Mouse (Mus musculus) erythroid progenitor cell, adult 5-6 weeks (primary cell): Measurements from ENCODE around the gene Hdac9. TPM values are rescaled to one million over a fixed set of nuclear protein-coding genes. Genes with fewer than 3 reads are reported as not detected.

ENCODE experiments used
- ATAC-seq: replicated peaks from 2 replicates; pipeline ENCODE4 v1.8.0; 2016; ENCODE audit warnings: moderate number of reproducible peaks, mild to moderate bottlenecking, moderate TSS enrichment, inconsistent platforms; ENCODE audit not compliant: poor library complexity, low FRiP score, severe bottlenecking
- total RNA-seq, 2 experiments: library from RNA; stranded (forward) in 1 of 2; stranded (reverse) in 1 of 2; fragments of 150-400 nt in 1 of 2; fragments of 186-747, 209-891 nt in 1 of 2; gene quantifications; 2 replicates each; pipeline versions ENCODE4 v1.2.3 to v1.2.4; 2015 to 2017; ENCODE audit warnings: low replicate concordance in 2 of 2

Hdac9 gene
- total RNA-seq, 2 experiments from 2014 or later: 1.7 to 2.3 TPM

DNA sequence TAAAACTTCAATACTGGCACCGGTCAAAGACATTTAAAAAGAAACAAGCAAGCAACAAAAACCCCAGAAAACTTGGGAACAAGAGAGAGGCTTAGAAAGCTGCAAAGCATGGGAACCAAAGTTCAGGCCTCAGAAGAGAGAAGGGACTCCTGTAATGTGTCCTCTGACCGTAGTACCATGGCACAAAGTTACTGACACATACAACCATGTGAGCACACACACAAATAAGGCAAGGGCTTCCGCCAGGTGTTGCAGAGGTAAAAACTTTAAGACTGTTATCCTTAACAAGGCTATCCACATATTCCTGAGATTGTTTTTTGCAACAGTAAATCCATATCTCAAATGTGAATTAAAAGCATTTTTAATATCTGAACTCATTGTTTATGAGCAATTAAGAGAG is 632.5 kb downstream of the Hdac9 start:
- ATAC-seq: no peak

DNA sequence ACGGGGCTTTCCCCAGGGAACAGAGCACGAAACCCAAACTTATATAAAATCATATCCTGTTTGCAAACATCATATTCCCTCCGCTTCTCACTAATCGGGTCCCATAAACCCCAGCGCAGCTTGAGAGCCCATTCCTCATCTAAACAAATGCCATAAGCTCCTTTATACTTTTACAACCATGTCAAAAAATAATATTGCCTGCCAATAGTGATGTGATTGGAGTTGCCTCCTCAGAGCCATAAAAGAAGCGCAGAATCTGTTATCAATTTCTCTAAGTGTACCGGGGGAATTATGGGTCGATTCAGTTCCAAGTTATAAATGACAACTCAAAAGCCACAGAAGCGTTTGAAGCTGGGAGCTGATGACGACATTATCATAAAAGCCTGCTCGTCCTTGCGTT is 638.1 kb downstream of the Hdac9 start:
- no peak for ATAC-seq

DNA sequence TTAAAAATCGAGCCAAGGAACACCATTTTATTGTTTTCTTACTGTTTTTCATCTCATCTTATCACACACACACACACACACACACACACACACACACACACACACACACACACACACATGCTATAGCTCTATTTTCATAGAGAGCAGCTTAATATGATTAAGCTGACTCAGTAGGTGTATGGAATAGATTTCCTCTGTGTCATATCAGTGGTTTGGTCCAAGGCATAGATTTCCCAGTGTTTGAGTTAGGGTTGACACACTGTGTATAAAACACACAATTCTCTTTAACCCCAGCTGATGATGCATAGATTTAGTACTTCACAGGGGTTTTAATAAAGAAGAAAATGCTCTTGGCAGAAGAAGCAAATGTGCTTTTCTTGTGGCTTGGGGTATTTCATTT is 643.1 kb downstream of the Hdac9 start:
- ATAC-seq: no peak

DNA sequence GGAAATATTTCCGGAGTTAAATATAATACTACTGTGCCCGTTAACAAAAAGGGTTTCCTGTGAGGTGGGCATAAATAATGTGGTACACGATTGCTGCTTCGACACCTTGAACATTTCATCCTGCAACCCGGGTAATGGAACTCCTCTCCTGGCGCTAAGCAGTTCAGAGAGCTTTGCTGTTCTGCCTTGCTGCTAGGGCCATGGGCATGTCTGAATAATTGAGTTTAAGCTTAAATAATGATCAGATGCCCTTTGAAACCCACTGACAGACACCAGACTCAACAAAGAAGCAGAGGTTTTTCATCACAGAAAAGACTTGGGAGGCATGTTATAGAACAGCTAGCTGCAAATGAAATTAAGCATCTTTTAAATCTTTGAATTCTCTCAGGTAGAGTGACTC is 646.8 kb downstream of the Hdac9 start:
- no peak for ATAC-seq

DNA sequence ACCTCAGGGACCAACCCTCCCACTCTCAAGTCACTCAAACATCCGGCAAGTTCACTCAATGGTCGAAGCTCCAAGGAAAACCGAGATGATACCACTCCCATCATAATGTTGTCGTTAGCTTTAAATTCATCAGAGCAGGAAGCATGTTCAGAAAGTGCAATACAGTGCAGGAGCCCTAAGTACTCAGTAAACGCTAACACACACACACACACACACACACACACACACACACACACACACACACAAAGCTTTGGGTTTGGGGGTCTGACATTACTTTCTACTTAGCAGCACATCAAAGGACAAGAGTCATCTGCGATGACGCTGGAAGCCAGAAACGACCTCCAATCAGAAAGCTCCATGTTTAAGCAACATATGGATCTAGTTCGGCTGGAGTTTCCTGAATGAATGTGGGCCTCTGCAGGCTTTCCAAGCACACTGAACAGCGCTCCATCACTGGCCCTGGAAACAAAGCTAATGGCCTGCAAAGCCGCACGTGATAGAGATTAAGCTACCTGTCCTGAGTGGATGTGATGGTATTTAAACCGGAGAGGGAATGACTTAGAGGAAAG is 647.3 kb downstream of the Hdac9 start:
- ATAC-seq: no peak

DNA sequence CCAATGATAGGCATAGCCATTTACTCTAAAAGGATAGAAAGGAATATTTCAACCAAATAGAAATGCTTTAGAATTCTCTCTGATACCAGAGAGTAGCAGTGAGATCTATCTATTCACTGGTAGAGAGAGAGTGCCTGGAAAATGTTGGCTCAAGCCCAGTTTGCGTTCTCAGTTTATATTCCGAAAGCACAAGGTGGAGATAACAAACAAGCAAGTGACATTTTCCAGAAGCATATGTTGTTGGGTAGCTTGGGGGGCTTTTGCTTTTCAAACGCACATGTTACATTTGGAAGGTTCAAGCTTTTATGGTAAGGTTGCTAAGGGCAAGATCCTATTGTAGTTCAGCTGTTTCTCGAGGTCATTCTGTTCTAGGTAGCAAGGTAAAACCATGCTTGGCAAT is 657.2 kb downstream of the Hdac9 start:
- ATAC-seq: no peak

DNA sequence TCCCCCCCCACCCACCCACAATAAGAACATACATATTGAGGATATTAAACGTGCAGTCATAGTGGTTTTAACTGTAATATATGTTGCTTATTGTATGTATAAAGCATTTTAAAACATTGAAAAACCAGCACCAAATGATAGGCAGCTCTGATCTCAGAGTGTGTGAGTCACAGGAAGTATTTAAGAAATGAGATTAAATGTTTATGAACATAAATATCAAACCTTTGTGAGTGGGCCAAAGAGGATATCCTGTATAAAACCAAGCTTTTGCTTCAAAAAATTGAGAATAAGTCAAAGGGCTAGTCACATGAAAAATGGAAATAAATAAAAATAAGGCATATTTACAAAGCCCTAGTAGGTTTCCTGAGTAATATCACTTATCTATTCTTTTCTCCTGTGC is 667.7 kb downstream of the Hdac9 start:
- ATAC-seq: no peak

DNA sequence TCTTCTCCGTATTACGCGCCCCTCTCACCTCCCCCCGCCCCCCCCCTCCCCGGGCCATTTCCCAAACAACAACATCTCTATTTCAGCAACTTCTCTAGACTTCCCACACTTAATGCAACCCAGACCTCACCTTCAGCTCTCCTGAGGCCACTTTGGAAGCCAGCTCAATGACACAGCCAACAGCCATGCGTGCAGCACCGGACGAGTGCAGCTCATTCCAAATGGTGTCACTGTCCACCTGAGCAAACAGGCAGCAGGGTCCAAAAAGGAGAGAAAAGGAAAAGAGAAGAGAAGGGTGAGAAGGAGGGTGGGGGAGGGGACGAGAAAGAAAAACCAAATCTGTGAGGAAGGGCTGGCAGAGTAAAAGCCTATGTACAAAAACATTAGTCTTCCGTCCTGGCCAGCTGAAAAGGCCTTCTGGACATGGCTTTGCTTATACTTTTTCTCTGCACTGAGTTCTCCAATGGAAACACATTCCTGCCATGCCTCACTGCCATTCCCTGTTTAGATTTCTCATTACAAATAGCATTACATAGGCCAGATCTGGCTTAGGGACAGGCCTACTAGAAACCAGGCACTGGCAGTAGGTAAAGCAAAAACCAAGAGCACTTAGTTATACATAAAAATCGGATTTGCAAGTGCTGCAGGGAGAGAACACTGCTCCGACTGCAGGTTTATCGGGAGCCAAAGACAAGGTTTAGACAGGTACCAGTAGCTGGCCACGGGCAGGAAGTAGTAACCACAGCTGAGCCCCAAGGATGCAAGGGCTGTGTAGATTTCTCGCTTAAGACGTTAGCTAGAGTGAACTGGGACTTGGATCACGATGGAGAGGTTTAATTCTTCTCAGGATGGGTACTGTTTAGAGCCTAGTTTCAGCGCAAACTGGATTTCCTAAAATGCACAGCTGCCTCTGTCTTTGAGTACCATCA is 668.4 kb downstream of the Hdac9 start:
- ATAC-seq: no peak

DNA sequence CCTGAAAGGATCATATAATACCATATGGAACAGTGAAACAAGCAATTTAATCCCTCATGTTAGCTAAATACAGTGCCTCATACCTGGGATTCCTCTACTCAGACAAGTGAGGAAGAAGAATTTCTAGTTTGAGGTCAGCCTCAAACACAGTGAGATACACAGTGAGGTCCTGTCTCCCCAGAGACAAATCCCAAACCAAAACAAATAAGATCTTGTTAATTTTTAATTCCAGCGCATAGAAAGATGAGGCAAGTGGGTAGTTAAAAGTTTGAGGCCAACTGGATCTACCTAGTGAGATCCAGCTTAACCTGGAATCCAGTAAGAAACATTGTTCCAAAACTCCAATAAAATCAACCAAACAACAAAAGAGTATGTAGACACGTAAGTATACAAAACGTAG is 678.1 kb downstream of the Hdac9 start:
- no peak for ATAC-seq

DNA sequence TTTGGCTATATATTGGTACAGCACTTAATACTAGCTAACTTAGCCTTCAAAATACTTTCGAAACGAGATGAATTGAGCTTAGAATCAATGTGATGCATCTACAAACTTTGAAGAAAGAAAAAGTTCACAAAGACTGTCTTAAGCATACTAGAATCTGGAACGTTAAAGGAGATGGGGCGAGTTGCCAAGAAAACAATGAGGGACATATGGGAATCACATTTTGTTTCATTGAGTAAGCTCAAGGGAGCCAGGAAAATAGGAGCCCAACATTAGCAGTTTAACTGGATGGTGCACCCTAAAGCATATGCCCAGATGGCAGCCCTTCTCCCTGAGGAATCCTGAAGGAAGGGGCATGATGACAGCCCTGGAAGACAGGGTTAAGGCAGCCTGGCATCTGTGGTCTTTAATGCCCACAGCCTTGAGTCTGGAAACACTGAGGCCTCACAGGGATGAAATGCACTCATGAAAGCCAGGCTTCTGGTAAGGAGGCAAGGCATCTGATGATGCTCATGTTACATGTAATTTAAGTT is 685.2 kb downstream of the Hdac9 start:
- ATAC-seq: no peak

DNA sequence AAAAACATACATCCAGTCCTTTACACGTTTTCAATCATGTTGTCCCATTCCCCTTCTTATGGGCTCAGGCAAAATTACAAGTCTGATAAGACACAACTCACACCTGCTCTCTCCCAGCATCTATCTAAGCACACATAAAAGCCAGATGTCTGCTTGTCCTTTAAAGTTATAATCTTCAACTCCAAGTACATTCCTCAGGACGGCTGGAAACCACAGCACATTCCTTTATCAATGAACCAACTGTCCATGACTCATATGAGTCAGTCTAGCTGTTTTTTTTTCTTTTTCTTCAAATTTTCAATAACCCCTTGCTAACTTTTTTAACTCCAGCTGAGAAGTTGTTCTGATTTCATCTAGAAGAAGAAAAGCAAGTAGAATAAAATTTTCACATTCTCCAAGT is 692.4 kb downstream of the Hdac9 start:
- ATAC-seq: no peak

DNA sequence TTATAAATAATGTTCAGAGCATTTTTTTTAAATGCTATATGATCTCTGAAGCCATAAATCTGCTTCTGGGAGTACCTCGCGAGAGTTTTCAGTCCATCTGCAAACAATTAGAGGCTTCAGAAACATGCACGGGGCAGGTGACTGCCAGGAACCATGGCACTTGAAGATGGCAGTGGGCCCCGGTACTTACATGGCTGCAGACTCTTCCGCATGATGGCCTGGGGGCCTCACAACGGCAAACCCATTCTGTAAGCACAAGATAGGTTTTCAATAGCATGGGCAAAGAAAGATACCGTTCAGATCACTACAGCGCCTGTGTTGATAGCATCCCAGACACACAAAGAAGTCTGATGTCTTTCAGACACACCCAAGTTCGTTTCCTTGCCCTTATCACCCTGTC is 695.9 kb downstream of the Hdac9 start:
- ATAC-seq: no peak

DNA sequence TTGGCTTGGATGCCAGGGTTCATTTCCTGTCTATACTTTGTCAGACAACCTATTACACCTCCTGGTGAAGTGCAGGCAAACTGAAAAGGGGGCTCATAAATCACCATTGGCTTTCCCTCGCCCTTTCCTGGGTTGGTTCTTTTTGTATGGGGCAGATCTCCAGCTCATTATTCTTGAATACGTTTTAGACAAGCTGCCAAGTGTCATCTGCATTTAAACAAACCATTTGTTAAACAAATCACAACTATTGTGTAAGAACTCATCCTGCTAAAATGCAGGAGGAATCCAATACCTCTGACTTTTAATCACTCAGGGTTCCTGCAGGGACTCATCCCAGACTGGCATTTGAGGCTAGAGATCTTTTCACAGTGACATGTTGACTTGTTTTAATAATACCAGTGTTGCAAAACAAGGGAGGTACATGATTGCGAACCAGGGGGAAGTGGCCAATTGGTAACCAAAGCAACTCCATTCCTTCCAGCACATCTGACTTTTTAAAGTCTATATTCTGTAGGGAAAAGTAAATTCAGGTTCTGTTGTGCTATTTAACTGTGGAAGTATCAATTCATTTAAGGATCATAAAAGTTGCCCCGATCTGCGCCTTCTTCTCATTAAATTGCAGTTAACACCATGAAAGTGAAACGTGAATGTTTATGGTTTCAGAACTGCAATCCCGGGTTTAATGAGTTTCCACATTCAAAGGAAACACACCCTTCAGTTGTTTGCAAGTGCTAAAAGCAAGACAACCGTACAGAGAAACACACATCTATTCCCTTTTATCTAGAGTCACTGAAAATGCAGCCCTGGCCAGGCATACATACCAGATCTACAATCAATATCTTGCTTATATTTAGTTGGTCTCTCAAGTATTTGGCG is 696.6 kb downstream of the Hdac9 start:
- ATAC-seq: no peak

DNA sequence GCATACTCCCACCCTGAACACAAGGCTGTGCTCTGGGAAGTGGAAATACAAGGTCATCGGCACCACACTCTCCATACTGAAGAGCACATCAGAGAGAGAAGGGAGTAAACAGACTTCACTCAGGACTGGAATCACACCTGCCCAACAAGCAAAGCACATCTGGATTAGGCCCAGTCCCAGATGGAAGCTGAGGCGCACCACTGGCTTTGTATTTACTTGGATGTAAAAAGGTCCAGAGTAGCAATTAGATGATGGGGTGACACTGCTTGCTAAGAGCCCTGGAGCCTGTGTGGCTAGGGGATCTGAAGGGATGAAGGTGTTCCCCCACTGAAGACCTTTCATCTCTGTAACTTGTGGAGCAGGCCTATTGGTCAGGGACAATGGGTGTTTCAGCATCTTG is 698.3 kb downstream of the Hdac9 start:
- no peak for ATAC-seq

DNA sequence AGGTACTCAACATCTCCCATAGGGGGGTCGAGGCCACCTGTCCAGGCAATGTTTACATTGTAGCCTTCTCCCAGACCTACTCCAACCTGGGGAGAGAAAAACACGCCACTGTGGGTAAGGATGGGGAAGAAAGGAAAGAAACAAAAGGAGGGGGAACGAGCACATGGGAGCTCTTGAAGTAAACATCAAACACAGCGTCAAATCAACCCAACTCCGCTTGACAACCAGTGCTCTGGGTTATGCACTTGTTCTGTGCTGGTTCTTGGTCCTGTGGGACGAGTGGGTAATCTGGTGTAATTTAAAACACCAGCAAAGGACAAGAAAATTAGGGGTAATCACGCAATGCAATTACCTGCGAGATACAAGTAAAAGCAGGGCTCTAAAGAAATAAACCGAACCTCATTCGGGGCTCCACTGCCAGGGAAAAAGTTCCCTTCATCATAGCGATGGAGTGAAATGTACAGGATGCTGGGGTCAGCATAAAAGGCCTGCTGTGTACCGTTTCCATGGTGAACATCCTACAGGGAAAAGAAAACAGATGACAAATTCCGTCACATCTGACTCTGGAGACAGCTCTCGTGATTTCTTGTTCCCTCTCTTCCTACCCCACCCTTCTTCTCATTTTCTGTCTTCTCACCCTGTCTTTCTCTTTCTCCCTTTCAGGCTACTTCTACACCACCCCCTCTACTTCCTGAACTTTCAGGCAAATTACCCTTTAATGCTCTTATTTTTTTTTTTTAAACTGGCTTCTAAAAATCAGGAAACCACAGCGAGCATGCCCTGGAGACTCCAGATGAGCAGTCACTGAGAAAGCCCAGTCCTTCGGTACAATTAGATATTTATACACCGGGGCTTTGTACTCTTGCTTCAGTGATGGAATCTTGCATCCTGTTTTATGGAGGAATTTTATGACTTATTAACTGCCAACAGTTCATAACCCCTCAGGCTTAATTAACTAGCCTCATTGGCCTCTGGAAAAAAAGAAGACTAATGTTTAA is 701.6 kb downstream of the Hdac9 start:
- ATAC-seq: no peak

DNA sequence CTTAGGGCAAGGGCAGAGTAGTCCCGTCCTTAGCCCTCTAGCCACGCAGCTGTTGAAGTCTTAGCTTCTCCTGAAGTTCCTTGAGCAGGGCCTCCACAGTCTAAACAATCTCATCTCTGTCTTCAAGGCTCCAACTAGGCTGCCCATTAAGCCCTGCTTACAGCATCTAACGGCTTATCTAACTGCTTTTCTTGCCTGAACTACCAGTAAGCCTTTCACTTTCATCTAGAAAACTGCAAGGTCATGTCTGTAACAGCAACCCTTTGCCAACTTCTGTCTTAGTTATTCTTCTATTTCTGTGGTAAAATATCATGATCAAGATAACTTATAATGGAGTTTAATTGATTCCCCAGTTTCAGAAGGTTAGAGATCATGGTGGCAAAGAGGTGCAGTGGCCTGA is 704.7 kb downstream of the Hdac9 start:
- ATAC-seq: no peak

DNA sequence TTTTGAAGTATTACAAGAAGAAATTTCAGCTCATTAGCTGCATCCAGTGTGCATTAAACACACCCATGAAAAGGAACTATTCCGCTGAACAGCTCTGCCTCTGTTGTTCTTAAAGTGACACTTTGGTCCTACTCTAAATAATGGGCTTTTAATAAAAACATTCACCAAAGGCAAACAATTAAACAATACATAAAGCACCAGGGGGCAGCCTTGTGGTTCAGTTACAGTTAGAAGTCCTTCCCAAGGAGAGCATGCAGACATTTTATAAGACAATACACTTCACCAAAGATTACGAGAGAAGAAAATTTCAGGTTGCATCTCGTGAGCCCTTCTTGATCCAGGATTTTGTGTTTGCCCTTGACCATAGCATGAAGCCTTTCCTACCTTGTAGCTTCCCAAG is 715.4 kb downstream of the Hdac9 start:
- ATAC-seq: no peak

DNA sequence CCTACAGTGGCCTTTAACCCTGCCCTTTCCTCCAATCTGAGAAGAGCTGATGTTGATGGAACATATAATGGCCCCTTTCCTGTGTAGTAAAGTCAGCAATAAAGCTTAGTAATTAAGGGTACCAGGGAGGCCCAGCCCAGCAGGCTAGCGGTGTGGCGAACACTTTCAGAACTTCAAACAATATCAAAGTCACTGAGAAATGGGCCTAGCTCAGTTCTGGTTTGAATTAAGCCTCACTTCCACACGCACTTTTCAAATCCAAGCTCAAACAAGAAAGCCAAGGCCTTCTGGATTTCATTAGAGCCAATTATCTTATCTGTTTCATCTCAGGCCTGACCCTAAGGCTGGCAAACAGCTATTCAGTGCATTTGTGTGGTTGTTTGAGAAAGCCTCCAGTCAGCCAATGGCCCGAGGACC is 716.9 kb downstream of the Hdac9 start:
- no peak for ATAC-seq

DNA sequence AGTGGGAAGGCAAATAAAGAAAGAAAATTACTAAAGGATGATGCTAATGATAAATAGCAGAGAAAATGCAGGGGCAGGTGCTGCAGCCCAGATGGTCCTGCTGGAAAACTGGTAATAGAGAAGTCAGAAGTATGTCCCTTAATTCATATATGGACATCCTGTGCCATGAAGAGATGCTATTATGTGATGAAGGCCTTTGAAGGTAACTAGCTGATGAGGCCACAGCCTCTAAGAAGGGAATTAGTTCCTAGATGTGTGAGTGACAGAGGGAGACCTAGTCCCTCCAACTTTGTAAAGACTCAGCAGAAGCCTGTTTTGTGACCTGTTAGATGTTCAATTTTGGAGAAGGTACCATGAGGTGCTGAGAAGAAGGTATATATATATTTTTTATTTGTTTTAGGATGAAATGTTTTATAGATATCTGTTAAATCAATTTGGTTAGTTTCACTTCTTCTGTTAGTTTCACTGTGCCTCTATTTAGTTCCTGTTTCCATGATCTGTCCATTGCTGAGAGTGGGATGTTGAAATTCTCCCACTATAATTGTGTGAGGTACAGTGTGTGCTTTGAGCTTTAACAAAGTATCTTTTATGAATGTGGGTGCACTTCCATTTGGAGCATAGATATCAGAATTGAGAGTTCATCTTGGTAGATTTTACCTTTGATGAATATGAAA is 721.6 kb downstream of the Hdac9 start:
- ATAC-seq: no peak
